Mouse (Mus musculus) lung, embryonic 16.5 days (tissue): ENCODE results near the gene Il4i1. TPM values are rescaled to one million over a fixed set of nuclear protein-coding genes. Genes with fewer than 3 reads are reported as not detected.
"Not testable (repeated sequence)": the region's sequence is repeated elsewhere in the genome, so short reads cannot be mapped to it uniquely, and the experiment has no call there.

Experiments used
- ATAC-seq: fragments of 200-750 bp; cut with Nextera tagmentation; 2 replicates; pipeline ENCODE4 v1.8.0; 2017; ENCODE audit warnings: low read depth, mild to moderate bottlenecking, moderate library complexity
- H3K27ac ChIP-seq: fragments of 300-500 bp; sonication (generic); 2 replicates; pipeline ENCODE4 v1.5.1; 2014; ENCODE audit warnings: mild to moderate bottlenecking, control low read depth, low read length
- H3K27me3 ChIP-seq: fragments of 300-500 bp; sonication (generic); 2 replicates; pipeline ENCODE4 v1.6.1; 2014; ENCODE audit warnings: low read depth, low read length, mixed read lengths; ENCODE audit not compliant: control insufficient read depth, insufficient read depth
- H3K36me3 ChIP-seq: fragments of 300-500 bp; sonication (generic); 2 replicates; pipeline ENCODE4 v1.6.1; 2014; ENCODE audit warnings: low read length; ENCODE audit not compliant: control insufficient read depth, insufficient read depth
- H3K4me1 ChIP-seq: fragments of 300-500 bp; sonication (generic); replicated peaks from 2 replicates; pipeline ENCODE4 v1.6.1; 2014; ENCODE audit warnings: low read length, mixed read lengths; ENCODE audit not compliant: control insufficient read depth, insufficient read depth
- H3K4me2 ChIP-seq: fragments of 300-500 bp; sonication (generic); 2 replicates; pipeline ENCODE4 v1.6.1; 2014; ENCODE audit warnings: low read depth, low read length, control low read depth
- H3K4me3 ChIP-seq: fragments of 300-500 bp; sonication (generic); 2 replicates; pipeline ENCODE4 v1.5.1; 2014; ENCODE audit warnings: mild to moderate bottlenecking, low read length, control low read depth
- H3K9ac ChIP-seq: fragments of 300-500 bp; sonication (generic); 2 replicates; pipeline ENCODE4 v1.6.1; 2014; ENCODE audit warnings: low read length, control low read depth
- H3K9me3 ChIP-seq: fragments of 300-500 bp; sonication (generic); 2 replicates; pipeline ENCODE4 v1.6.1; 2016; ENCODE audit warnings: low read length; ENCODE audit not compliant: control insufficient read depth
- WGBS: fragments of 180-500 bp; shearing (Covaris S2); extraction: QIAGEN DNeasy Blood & Tissue Kit; methylation state at CpG from one replicate; pipeline ENCODE4 v1.1.7; 2014; 5-methylcytosine and 5-hydroxymethylcytosine counted together
- polyA plus RNA-seq: library from polyadenylated mRNA; unstranded; fragments of >200 nt; fragmentation: Nextera tagmentation; extraction: Ambion mirVana; gene quantifications from 2 replicates; pipeline ENCODE4 v1.2.1, GENCODE M21; 2015

Il4i1 gene
- polyA plus RNA-seq, 1 experiment from 2014 or later, result 1.4 TPM

GRCm38 (mm10) chr7:44871181-44871580 lies 55.0 kb downstream of the Il4i1 start:
- no peak overlapping the region for H3K4me2 ChIP-seq
- no peaks in the 10 kb centered on the region for H3K36me3 ChIP-seq
- 82% methylated on average over 1 of the region's 1 CpGs for WGBS
- no peak overlapping the region for H3K27ac ChIP-seq
- peaks cover 35% of the 10 kb centered on the region for H3K4me1 ChIP-seq
- no peaks in the 10 kb centered on the region for H3K27me3 ChIP-seq
- H3K4me3 ChIP-seq, result no peak overlapping the region
- no peak overlapping the region for H3K9ac ChIP-seq
- ATAC-seq, result no peak
- H3K9me3 ChIP-seq, result no peaks in the 10 kb centered on the region

- not testable (repeated sequence) for H3K27ac ChIP-seq, H3K4me3 ChIP-seq, H3K9ac ChIP-seq, H3K27me3 ChIP-seq, H3K36me3 ChIP-seq, H3K9me3 ChIP-seq, H3K4me2 ChIP-seq, ATAC-seq
- WGBS, result 83% methylated on average over 2 of the region's 2 CpGs
- H3K4me1 ChIP-seq, result peaks cover 29% of the 10 kb centered on the region
Measured at GRCm38 (mm10) chr7:44871774-44872173, 55.6 kb downstream of the Il4i1 start.

- H3K4me3 ChIP-seq, result no peak overlapping the region
- ATAC-seq, result no peak
- H3K9me3 ChIP-seq, result no peaks in the 10 kb centered on the region
- peaks cover 5% of the 10 kb centered on the region for H3K4me1 ChIP-seq
- no peak overlapping the region for H3K27ac ChIP-seq
- 84% methylated on average over 14 of the region's 14 CpGs for WGBS
- H3K4me2 ChIP-seq, result no peak overlapping the region
- no peaks in the 10 kb centered on the region for H3K27me3 ChIP-seq
- no peak overlapping the region for H3K9ac ChIP-seq
- peaks cover 53% of the 10 kb centered on the region for H3K36me3 ChIP-seq
Measured at GRCm38 (mm10) chr7:44877833-44878232, 61.6 kb downstream of the Il4i1 start.

GRCm38 (mm10) chr7:44883036-44883435 lies 66.8 kb downstream of the Il4i1 start:
- Histone ChIP-seq H3K4me1 (no peaks in the 10 kb centered on the region), H3K27me3 (no peaks in the 10 kb centered on the region), H3K9me3 (no peaks in the 10 kb centered on the region), H3K4me3 (no peak overlapping the region), H3K27ac (no peak overlapping the region), H3K36me3 (peaks cover 67% of the 10 kb centered on the region), H3K9ac (no peak overlapping the region), H3K4me2 (no peak overlapping the region)
- 96% methylated on average over 3 of the region's 3 CpGs for WGBS
- ATAC-seq, result no peak

- H3K27ac ChIP-seq, result no peak overlapping the region
- no peak overlapping the region for H3K9ac ChIP-seq
- no peaks in the 10 kb centered on the region for H3K27me3 ChIP-seq
- H3K9me3 ChIP-seq, result no peaks in the 10 kb centered on the region
- H3K4me1 ChIP-seq, result no peaks in the 10 kb centered on the region; the same call in 1 of the 2 replicates
- H3K4me3 ChIP-seq, result no peak overlapping the region
- H3K36me3 ChIP-seq, result peaks cover 60% of the 10 kb centered on the region
- no peak overlapping the region for H3K4me2 ChIP-seq
- 88% methylated on average over 5 of the region's 5 CpGs for WGBS
- no peak for ATAC-seq
Measured at GRCm38 (mm10) chr7:44884637-44885036, 68.5 kb downstream of the Il4i1 start.

- no peak overlapping the region for H3K4me2 ChIP-seq
- H3K9ac ChIP-seq, result no peak overlapping the region
- H3K4me3 ChIP-seq, result no peak overlapping the region
- H3K36me3 ChIP-seq, result peaks cover 40% of the 10 kb centered on the region
- 81% methylated on average over 7 of the region's 7 CpGs for WGBS
- no peaks in the 10 kb centered on the region for H3K9me3 ChIP-seq
- H3K27ac ChIP-seq, result no peak overlapping the region
- no peak for ATAC-seq
- H3K4me1 ChIP-seq, result peaks cover 13% of the 10 kb centered on the region
- no peaks in the 10 kb centered on the region for H3K27me3 ChIP-seq
Measured at GRCm38 (mm10) chr7:44886964-44887363, 70.8 kb downstream of the Il4i1 start.

- Histone ChIP-seq H3K27ac (no peak overlapping the region), H3K4me2 (no peak overlapping the region), H3K9ac (peak overlapping the region; percentile 25; the same call in 1 of the 2 replicates), H3K9me3 (no peaks in the 10 kb centered on the region), H3K36me3 (peaks cover 26% of the 10 kb centered on the region), H3K27me3 (no peaks in the 10 kb centered on the region), H3K4me1 (peaks cover 15% of the 10 kb centered on the region), H3K4me3 (no peak overlapping the region)
- WGBS, result 77% methylated on average over 13 of the region's 13 CpGs
- ATAC-seq, result no peak
Measured at GRCm38 (mm10) chr7:44888256-44889105, 72.3 kb downstream of the Il4i1 start.

GRCm38 (mm10) chr7:44890180-44890579 lies 74.0 kb downstream of the Il4i1 start:
- H3K4me3 ChIP-seq, result no peak overlapping the region
- H3K27me3 ChIP-seq, result no peaks in the 10 kb centered on the region
- H3K4me2 ChIP-seq, result peak overlapping the region; percentile 6; the same call in 1 of the 2 replicates
- H3K27ac ChIP-seq, result no peak overlapping the region
- no peak overlapping the region for H3K9ac ChIP-seq
- peaks cover 19% of the 10 kb centered on the region for H3K4me1 ChIP-seq
- ATAC-seq, result no peak
- WGBS, result 81% methylated on average over 6 of the region's 7 CpGs
- H3K9me3 ChIP-seq, result no peaks in the 10 kb centered on the region
- peaks cover 13% of the 10 kb centered on the region for H3K36me3 ChIP-seq
